In genomic region chr16:44686991-44687718, GRCm38 (mm10) we compare ENCODE assay signal across 11 mouse cellular contexts. TPM values are rescaled to one million over a fixed set of nuclear protein-coding genes. Genes with fewer than 3 reads are reported as not detected.
A peak's percentile ranks its signal among the peaks of the same experiment; 100 is the strongest.
DNase-seq lines count a peak whose midpoint lies in the region; ATAC-seq and TF ChIP-seq lines count a peak whose summit lies in the region.
"Had no signal": no experiment of that assay in that cellular context is flagged by ENCODE, and none has a peak within 500 bp of the region (broad histone marks: within the 10 kb centered on the region; RNA-seq: fewer than 3 reads in every experiment).

No protein-coding gene starts in this region.

- ATAC-seq in kidney, embryonic 14.5 days (ENCODE audit: low FRiP score, low TSS enrichment) = peak; percentile 66
- peak; percentile 82 for ATAC-seq in embryonic facial prominence, embryonic 15.5 days (ENCODE audit: insufficient number of reproducible peaks, low FRiP score, low TSS enrichment, low read depth)
- ATAC-seq in intestine, postnatal 0 days = no peak
- ATAC-seq in neural tube, embryonic 11.5 days (ENCODE audit: insufficient read depth, low FRiP score, low TSS enrichment) = peak; percentile 89

- WGBS in kidney, embryonic 14.5 days = 58% methylated on average over 20 of the region's 20 CpGs
- WGBS in embryonic facial prominence, embryonic 15.5 days = 33% methylated on average over 20 of the region's 20 CpGs
- 69% methylated on average over 20 of the region's 20 CpGs for WGBS in intestine, postnatal 0 days
- 33% methylated on average over 20 of the region's 20 CpGs for WGBS in neural tube, embryonic 11.5 days
- WGBS in lung, adult 2 months = 67% methylated on average over 20 of the region's 20 CpGs

- peak overlapping the region; percentile 33 for H3K4me2 ChIP-seq in kidney, embryonic 14.5 days (replicated peaks; ENCODE audit: low read depth, low read length)
- peak overlapping the region; percentile 39 for H3K4me2 ChIP-seq in embryonic facial prominence, embryonic 15.5 days (replicated peaks)
- H3K4me2 ChIP-seq in intestine, postnatal 0 days (replicated peaks; ENCODE audit: low read depth) = peak overlapping the region; percentile 17; the same call in 1 of the 2 replicates
- peak overlapping the region; percentile 33 for H3K4me2 ChIP-seq in neural tube, embryonic 11.5 days (ENCODE audit: low read depth)

- H3K27me3 ChIP-seq in kidney, embryonic 14.5 days (ENCODE audit: control insufficient read depth, insufficient read depth, low read length) = no peaks in the 10 kb centered on the region
- H3K27me3 ChIP-seq in embryonic facial prominence, embryonic 15.5 days = no peaks in the 10 kb centered on the region
- H3K27me3 ChIP-seq in intestine, postnatal 0 days (replicated peaks; ENCODE audit: control insufficient read depth, insufficient read depth, low read length) = no peaks in the 10 kb centered on the region
- no peaks in the 10 kb centered on the region for H3K27me3 ChIP-seq in neural tube, embryonic 11.5 days (ENCODE audit: control insufficient read depth, insufficient read depth, low read length)

- no peaks in the 10 kb centered on the region for H3K36me3 ChIP-seq in kidney, embryonic 14.5 days (ENCODE audit: control insufficient read depth, insufficient read depth, low read length)
- no peaks in the 10 kb centered on the region for H3K36me3 ChIP-seq in embryonic facial prominence, embryonic 15.5 days
- no peaks in the 10 kb centered on the region for H3K36me3 ChIP-seq in intestine, postnatal 0 days (ENCODE audit: control insufficient read depth, insufficient read depth)
- no peaks in the 10 kb centered on the region for H3K36me3 ChIP-seq in neural tube, embryonic 11.5 days (ENCODE audit: control insufficient read depth, insufficient read depth, low read length)

- H3K9ac ChIP-seq in kidney, embryonic 14.5 days (ENCODE audit: low read depth, low read length) = no peak overlapping the region
- H3K9ac ChIP-seq in embryonic facial prominence, embryonic 15.5 days = no peak overlapping the region
- H3K9ac ChIP-seq in intestine, postnatal 0 days (ENCODE audit: low read depth, low read length) = no peak overlapping the region
- peak overlapping the region; percentile 33; the same call in 1 of the 2 replicates for H3K9ac ChIP-seq in neural tube, embryonic 11.5 days (ENCODE audit: low read length)

- H3K9me3 ChIP-seq in kidney, embryonic 14.5 days (ENCODE audit: control insufficient read depth, low read length) = peaks cover 6% of the 10 kb centered on the region; the same call in 1 of the 2 replicates
- H3K9me3 ChIP-seq in embryonic facial prominence, embryonic 15.5 days (replicated peaks) = no peaks in the 10 kb centered on the region
- H3K9me3 ChIP-seq in intestine, postnatal 0 days (ENCODE audit: control insufficient read depth) = no peaks in the 10 kb centered on the region
- peaks cover 5% of the 10 kb centered on the region; the same call in 1 of the 2 replicates for H3K9me3 ChIP-seq in neural tube, embryonic 11.5 days (ENCODE audit: control insufficient read depth, low read length)

- TF ChIP-seq CTCF in intestine, postnatal 0 days (IDR thresholded peaks at IDR 0.05; ENCODE audit: low read depth) = no peak
- TF ChIP-seq CTCF in lung, adult 2 months (IDR thresholded peaks at IDR 0.05; ENCODE audit: insufficient read depth, low read length) = no peak

- peaks cover 25% of the 10 kb centered on the region for H3K4me1 ChIP-seq in kidney, embryonic 14.5 days (ENCODE audit: control insufficient read depth, insufficient read depth, low read length)
- H3K4me1 ChIP-seq in embryonic facial prominence, embryonic 15.5 days = peaks cover 37% of the 10 kb centered on the region
- no peaks in the 10 kb centered on the region for H3K4me1 ChIP-seq in intestine, postnatal 0 days (replicated peaks; ENCODE audit: control insufficient read depth, insufficient read depth, low read length)
- peaks cover 20% of the 10 kb centered on the region for H3K4me1 ChIP-seq in neural tube, embryonic 11.5 days (ENCODE audit: control insufficient read depth, insufficient read depth, low read length)
- peaks cover 3% of the 10 kb centered on the region; the same call in 1 of the 2 replicates for H3K4me1 ChIP-seq in lung, adult 2 months (ENCODE audit: control insufficient read depth, insufficient read depth, low read length)

- no peak for TF ChIP-seq POLR2A in lung, adult 2 months (IDR thresholded peaks at IDR 0.05; ENCODE audit: borderline replicate concordance, extremely low read depth, low read depth, low read length)

- H3K4me3 ChIP-seq in kidney, embryonic 14.5 days (ENCODE audit: low read length) = peak overlapping the region; percentile 10
- peak overlapping the region; percentile 6; the same call in 1 of the 2 replicates for H3K4me3 ChIP-seq in embryonic facial prominence, embryonic 15.5 days (replicated peaks)
- H3K4me3 ChIP-seq in intestine, postnatal 0 days (ENCODE audit: low read depth, low read length) = no peak overlapping the region
- peak overlapping the region; percentile 7; the same call in 1 of the 2 replicates for H3K4me3 ChIP-seq in neural tube, embryonic 11.5 days (ENCODE audit: low read depth, low read length)
- H3K4me3 ChIP-seq in lung, adult 2 months (replicated peaks; ENCODE audit: extremely low read depth, low read depth, low read length) = no peak overlapping the region
- H3K4me3 ChIP-seq: erythroblast, embryonic 14.5 days had no signal

- peak overlapping the region; percentile 70; the same call in 1 of the 2 replicates for H3K27ac ChIP-seq in kidney, embryonic 14.5 days (ENCODE audit: low read depth, low read length)
- H3K27ac ChIP-seq in embryonic facial prominence, embryonic 15.5 days (replicated peaks) = peak overlapping the region; percentile 77
- no peak overlapping the region for H3K27ac ChIP-seq in intestine, postnatal 0 days (ENCODE audit: low read depth, low read length)
- peak overlapping the region; percentile 88 for H3K27ac ChIP-seq in neural tube, embryonic 11.5 days (ENCODE audit: low read depth, low read length)

- no peak for DNase-seq in kidney, postnatal 14 days
- peak; percentile 82 for DNase-seq in neural tube, embryonic 11.5 days (ENCODE audit: low spot score)
- no peak for DNase-seq in thymus, postnatal 25 days
- DNase-seq in left cerebral cortex, adult 8-10 months (ENCODE audit: low spot score in 2 of 2) = no peak
- no peak for DNase-seq in lung, adult 2 months
- DNase-seq: adrenal gland, adult 8-10 months; thymus, adult 18-20 months had no signal

RNA-seq across cellular contexts. Expression of gene Nepro, which starts 36.9 kb away (rescaled TPM):
- 7.3 and 11.8 TPM in 2 replicates for polyA plus RNA-seq in kidney, embryonic 14.5 days (2014; fragmentation: Nextera tagmentation; extraction: Ambion mirVana)
- 7.3 and 7.9 TPM in 2 replicates for polyA plus RNA-seq in embryonic facial prominence, embryonic 15.5 days (2015; fragmentation: Nextera tagmentation; extraction: Ambion mirVana)
- 2.2 and 2.3 TPM in 2 replicates for polyA plus RNA-seq in intestine, postnatal 0 days (2015; fragmentation: Nextera tagmentation; extraction: Ambion mirVana)
- 11.9 and 12.3 TPM in 2 replicates for polyA plus RNA-seq in neural tube, embryonic 11.5 days (2014; fragmentation: Nextera tagmentation; extraction: Ambion mirVana)
- 1 to 10 TPM; 3.7 to 6.0 (median 5.4) TPM for total RNA-seq in left cerebral cortex, adult 8-10 months (2022)
- 3.1 and 3.2 TPM in 2 replicates for polyA plus RNA-seq in lung, adult 2 months (2012; rRNA removed)

RNA-seq across cellular contexts. Expression of gene Gtpbp8, which starts 59.0 kb away (rescaled TPM):
- polyA plus RNA-seq in kidney, embryonic 14.5 days (2014; fragmentation: Nextera tagmentation; extraction: Ambion mirVana) = 29.5 and 33.0 TPM in 2 replicates
- 21.0 and 24.7 TPM in 2 replicates for polyA plus RNA-seq in embryonic facial prominence, embryonic 15.5 days (2015; fragmentation: Nextera tagmentation; extraction: Ambion mirVana)
- polyA plus RNA-seq in intestine, postnatal 0 days (2015; fragmentation: Nextera tagmentation; extraction: Ambion mirVana) = 21.5 and 24.5 TPM in 2 replicates
- polyA plus RNA-seq in neural tube, embryonic 11.5 days (2014; fragmentation: Nextera tagmentation; extraction: Ambion mirVana) = 31.9 and 33.2 TPM in 2 replicates
- 10 to 100 TPM; 21.0 to 26.3 (median 23.4) TPM for total RNA-seq in left cerebral cortex, adult 8-10 months (2022)
- polyA plus RNA-seq in lung, adult 2 months (2012; rRNA removed) = 4.2 and 6.5 TPM in 2 replicates

Comparison
In these comparisons a context has a peak if more than half of its experiments do, and no peak if none do; other contexts are left out.
1. H3K4me3 ChIP-seq: peak in kidney, embryonic 14.5 days (single experiment), embryonic facial prominence, embryonic 15.5 days (single experiment) and neural tube, embryonic 11.5 days (single experiment); none in intestine, postnatal 0 days (single experiment) and lung, adult 2 months (single experiment).
2. Peak in every context shown above with its lines, with median percentiles within 50 percentile points of each other: H3K4me2 ChIP-seq.